Mouse (Mus musculus) retina, adult 2 months (tissue): ENCODE data around the gene Omp.
A peak's percentile ranks its signal among the peaks of the same experiment; 100 is the strongest.
"Not testable (repeated sequence)": the region's sequence is repeated elsewhere in the genome, so short reads cannot be mapped to it uniquely, and the experiment has no call there.

ENCODE experiments used
- DNase-seq: peaks from one replicate; pipeline ENCODE4 v3.0.0-alpha.2; 2012; ENCODE audit warnings: low read depth, low spot score

Omp gene

DNA sequence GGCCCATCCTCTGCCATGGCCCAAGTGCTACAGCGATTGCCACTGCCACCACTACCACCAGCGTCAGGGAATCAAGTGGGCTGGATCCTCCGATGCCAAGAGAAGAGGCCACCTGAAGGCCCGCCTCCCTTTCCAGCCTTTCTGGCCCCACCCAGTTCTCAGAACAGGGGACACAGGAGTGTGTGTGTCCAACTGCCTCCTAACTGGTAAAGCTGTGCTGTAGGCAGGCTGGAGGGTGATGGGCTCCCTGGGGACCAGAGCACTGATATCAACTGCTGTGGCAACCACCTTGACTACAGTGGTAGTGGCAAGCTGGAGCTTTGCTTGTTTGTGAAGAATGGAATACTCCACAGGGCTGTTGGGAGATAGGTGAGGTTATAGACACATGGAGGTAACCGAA is at the start of gene Omp:
Omp (minus strand) TSS at position 101 of the 400 bp plus-strand sequence.
- DNase-seq: no peak

DNA sequence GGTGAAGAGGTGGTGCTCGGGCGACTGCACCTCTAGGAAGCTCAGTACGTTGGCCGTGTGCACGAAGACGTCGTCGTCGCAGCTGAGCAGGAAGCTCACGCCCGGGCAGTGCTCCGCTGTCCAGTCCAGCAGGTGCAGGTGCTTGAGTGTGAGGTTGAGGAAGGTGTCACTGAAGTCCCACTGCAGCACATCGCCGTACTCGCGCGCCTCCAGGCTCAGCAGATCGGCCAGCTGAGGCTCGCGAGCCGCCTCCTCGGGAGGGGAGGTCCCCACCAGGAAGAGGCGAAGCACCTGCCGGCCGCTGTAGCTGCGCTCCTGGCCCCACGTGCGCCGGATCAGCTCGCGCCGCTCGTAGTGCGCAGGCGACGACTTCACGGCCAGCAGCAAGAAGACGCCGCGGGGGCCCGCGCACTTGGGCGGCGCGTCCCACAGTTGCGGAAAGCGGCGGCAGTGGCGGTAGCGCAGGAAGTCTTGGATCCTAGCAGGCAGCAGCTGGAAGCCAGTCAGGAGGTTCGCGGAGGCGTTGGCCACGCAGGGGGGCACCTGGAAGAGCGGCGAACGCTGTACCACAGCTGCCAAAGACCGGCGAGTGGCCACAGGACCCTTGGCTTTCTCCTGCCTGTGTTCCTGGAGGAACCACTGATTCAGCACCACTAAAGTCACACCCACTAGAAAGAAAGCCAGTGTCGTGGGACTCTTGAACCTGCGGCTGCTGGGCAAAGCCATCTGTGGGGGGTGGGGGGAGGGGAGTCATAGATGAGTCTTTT is 48.9 kb upstream of the Omp start:
- no peak for DNase-seq

DNA sequence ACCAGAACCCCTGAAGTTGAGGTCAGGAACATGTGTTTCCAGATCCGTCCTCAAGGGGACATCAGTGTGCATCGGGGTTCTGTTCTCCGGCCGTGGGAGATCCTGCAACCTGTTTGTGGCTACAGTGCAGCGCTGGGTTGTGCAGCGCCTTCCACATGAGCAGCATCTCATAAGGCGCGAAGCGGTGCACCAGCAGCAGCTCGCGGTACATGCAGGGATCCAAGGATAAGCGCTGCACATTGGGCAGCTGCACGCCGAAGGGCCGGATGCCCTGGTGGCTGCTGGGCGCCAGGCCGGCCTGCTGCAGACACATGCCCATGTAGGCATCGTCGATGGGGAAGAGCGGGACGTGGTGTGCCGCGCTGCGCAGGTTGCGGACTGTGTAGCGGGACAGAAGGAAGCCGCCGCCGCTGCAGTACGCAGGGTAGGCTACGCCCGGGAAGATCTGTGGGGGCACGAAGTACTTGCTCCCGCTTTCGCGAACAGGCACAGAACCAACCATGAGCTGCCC is 48.3 kb upstream of the Omp start:
- no peak for DNase-seq

DNA sequence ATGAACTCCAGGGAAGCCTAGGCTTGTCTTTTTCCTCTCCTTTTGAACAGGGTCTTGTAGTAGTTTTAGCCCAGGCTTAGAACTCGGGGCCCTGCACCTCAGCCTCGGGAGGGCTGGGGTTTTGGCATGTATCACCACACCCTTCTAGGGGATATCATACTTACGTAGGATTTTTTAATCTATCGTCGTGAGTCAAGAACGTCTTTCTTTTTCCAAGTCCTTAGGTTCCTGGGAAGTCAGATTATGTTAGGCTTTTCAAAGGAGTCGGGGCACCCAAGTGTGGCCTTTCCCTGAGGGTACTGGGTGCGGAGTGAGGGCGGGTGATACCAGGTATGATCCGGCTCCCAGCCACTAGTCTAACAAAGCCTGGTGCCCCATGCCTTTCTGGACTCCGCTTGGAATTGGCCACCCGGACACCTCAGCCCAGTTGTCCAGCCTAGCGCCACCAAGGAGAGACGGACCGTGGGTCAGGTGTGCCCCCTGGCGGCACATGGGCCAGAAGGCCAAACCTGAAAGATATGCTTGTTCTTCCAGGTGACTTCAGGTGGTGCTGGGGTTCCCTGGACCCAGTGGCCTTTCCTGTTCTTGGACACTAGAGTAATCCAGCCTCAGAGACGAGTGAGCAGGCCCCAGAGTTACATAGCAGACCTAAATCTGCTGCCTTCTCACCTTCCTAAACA is 46.4 kb upstream of the Omp start:
- DNase-seq: no peak

DNA sequence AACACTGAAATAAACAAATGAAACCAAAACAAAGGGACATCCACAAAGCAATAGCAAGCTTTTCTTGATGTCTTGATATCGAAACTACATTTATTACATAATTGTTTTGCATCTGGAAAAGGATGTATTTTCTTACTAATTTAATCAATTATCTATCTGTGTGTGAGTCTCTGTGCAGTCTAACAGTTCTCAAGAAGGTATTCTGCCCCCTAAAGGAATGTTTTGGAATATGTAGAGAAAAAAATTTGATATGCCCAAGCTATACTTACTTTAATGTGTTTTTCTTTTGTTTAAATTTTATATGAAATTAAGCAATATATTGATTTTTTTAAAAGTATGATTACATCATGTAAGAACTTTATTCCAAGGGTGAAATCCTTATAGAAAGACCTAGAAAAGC is 45.3 kb upstream of the Omp start:
- DNase-seq: no peak

DNA sequence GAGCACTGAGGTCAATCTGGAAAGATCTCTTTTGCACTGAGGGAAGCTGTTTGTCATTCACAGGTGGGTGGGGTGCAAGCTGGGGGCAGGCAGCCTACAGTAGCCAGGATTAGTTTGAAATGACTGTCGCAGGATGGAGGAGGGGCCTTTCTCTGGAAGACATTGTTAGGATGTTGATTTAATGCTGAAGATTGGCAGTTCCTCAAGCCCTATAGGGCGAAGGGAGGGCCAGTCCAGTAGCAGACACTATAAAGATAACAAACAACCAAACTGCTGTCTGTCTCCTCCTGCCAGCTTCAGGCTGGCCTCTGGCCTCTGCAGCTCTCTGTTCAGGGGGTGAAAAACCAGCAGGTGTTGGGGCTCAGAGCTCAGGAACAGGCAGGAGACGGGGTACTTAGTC is 44.4 kb upstream of the Omp start:
- DNase-seq: no peak

DNA sequence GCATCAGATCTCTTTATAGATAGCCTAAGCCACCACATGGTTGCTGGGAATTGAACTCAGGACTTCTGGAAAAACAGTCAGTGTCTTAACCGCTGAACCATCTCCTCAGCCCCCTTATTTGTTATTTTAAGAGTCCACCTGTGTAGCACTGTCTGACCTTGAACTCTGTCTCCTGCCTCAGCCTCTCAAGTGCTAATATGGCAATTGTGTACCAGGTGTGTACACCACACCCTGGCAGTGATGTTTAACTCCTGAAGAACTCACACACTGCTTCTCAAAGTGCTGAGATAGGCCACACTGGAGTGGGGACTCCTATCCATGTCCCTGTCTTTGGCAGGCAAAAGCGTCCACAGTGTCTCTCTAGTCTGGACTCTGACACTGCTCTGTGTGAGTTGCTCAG is 43.4 kb upstream of the Omp start:
- DNase-seq: no peak

DNA sequence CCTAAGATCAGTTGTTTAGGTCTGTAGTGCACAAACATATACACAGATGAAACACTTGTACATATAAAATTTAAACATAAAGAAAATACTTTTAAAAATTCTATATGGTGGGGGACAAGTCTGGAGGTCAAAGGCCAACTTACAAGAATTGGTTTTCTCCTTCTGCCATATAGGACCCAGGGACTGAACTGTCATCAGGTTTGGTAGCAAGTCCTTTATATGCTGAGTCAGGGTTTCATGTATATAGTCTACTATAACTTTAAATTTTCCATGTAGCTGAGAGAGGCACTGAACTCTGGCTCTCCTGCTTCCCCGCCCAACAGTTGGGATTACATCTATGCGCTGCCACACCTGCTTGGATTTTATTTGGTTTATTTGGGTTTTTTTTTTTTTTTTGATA is 42.9 kb upstream of the Omp start:
- no peak for DNase-seq

DNA sequence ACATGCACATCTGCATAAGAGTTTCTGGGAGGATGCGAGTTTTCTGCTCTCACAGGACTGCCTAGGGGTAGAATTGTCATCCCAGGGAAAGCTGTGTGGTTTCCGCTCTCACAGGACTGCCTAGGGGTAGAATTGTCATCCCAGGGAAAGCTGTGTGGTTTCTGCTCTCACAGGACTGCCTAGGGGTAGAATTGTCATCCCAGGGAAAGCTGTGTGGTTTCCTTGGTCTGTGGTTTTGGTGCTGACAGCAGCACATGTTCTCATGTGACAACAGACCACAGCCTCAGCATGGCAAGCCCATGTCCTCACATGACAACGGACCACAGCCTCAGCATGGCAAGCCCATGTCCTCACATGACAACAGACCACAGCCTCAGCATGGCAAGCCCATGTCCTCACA is 42.0 kb upstream of the Omp start:
- not testable (repeated sequence) for DNase-seq

DNA sequence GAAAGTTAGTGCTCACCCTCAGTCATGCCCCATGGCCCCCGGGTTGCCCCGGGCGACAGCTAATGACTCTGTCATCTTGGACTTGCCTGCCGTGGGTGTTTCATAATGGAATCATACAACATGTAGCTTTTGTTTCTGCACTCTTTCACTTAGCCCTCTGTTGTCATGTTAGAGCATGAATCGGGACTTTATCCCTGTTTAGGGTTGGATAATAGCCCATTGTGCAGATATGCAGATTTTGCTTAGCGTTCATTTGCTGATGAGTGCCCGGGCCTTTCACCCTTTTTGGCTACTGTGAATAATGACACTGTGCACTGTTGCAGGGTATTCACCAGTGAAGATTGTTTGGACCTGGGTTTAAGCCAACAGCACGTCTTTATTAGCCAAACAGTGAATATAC is 41.3 kb upstream of the Omp start:
- DNase-seq: no peak

DNA sequence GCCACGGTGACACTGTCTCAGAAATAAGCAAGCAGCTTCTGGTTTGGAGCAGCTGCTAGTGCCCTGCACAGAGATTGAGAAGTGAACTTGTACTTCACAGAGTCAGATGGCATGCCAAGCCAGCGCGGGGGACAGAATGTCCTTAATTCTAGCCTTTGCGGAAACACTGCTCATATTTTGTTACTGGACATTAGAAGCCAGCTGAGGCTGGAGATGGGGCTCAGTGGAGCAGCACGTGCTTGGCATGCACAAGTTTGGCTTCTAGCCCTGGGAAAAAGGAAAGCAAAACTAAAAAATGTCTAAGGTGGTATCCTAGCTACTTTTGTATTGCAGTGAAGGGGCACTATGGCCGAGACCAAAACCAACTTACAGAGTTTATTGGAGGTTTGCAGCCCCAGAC is 40.0 kb upstream of the Omp start:
- DNase-seq: no peak

DNA sequence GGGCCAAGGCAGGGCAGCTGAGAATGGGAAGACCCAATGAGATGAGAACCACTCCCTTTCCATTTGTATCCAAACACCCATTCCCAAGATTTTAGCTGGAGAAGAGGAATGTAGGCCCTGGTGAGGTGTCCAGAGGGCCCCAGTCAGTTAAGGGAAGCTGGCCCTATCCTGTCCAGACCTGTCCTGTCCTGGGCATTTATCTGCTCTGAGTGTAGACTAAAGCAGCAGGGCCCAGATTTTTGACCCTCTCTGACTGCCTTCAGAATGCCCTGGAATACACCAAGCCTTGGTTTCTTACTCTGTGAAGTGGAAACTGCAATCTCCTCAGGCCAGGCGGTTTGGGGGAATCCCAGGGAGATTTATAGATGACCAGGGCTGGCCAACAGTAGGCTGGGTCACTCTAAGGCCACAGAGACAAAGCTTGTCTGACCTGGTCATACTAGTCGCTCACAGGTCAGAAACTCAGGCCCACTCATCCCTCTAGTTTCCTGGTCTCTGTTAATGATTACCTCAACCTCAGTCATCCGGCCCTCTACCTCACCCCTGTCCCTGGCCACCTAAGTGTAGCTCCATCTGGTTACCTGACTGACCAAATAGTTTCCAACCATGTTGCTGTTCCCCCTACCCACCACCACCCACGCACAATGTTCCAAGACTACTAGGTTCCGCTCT is 33.4 kb upstream of the Omp start:
- DNase-seq: no peak

DNA sequence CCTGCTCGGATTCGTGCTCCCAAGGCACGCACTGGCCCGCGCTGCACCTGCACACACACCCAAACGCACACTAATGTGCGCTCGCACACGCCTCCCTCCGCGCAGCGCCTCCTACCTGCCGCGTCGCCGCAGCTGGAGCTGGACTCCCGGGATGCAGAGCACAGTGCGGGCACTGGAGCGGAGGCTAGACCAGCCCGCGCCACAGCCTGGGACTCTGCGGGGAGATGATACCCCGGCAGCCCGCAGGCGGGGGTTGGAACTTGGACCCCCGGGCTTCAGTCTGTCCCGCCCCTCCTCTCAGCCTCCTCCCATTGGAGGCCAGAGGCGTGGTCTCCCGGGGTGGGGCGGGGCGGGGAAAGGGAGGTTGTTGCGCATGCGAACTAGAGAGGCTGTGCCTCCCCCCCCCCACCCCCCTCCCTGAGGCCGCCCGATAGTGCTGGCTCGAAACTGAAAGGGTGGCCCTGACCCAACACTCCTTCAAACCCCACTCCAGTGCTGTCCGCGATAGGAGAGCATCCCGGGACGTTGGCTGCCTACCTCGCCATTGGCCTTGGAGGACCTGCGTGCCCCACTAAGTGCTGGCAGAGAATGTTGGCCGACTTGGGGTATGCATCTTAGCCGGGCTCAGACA is 32.7 kb upstream of the Omp start, which contains the start of gene Capn5:
Capn5 (minus strand) TSS at position 346 of the 631 bp plus-strand sequence.
- DNase-seq: peak; percentile 40

DNA sequence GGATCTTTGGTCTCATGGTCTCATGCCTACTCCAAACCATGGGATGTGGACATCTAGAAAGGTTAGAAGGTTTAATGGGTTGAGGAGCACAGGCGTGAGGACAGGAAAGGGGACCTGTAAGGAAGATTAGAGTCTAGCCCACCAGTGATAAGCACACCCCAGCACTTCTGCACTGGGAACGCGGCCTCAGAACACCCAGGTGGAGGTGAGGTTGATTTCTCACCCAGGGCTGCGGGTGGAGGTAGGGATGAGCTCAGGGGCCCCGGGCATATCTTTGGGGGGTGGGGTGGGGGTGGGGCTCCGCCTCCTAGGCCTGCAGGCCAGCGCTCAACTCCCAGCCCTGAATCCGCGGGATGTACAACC is 32.2 kb upstream of the Omp start:
- DNase-seq: no peak

DNA sequence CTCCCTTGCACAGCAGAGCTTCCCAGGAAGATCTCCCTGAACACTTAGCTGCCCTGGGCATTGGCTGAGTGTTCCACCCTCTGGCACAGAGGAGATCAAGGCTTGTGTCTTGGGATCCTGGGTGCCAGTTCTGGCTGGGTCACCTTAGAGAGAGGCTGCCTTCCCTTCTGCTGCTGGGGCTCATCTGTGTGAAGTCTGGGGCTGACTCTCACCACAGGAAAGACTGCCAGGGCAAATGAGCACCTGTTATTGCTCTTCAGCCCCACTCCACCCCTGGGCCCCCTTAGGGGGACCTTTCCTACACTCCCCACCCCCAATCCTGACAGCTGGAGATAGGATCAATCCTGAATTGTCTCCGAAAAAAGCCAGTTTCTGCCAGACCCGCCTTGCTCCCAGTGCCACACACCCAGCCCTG is 31.8 kb upstream of the Omp start:
- no peak for DNase-seq

DNA sequence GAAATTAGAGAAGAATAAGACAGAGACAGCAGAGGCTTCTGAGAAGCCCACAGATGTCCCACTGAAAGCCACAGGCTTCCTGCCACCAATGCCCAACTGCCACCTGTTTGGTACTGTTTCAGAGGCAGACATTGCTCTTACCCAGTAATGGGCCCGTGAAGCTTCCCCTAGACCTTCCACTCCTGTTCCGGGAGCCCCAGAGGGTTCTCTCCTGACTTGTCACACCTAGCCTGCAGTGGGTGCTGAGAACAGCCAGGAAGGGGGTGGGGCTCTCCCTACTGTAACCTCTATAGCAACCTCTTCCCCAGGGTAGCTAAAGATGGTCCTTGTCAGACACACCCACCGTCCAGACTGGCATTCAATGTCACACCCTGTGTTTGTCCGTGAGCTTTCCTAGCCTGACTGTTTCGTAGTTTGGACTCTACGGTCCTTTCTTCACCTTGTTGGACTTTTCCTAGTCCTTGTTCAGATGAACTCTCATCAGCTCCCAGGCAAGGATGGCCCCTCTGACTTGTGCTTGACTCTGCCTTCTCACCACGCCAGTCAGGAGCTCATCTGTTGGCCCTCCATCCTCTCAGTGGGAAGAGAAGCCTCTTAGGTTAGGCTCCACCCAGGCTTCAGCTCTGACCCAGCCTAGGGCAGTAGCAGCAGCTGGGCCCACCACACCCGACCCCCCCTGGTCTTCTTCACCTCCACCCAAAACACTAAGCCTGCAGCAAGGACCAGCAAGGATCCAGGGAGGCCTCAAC is 31.2 kb upstream of the Omp start:
- DNase-seq: no peak

DNA sequence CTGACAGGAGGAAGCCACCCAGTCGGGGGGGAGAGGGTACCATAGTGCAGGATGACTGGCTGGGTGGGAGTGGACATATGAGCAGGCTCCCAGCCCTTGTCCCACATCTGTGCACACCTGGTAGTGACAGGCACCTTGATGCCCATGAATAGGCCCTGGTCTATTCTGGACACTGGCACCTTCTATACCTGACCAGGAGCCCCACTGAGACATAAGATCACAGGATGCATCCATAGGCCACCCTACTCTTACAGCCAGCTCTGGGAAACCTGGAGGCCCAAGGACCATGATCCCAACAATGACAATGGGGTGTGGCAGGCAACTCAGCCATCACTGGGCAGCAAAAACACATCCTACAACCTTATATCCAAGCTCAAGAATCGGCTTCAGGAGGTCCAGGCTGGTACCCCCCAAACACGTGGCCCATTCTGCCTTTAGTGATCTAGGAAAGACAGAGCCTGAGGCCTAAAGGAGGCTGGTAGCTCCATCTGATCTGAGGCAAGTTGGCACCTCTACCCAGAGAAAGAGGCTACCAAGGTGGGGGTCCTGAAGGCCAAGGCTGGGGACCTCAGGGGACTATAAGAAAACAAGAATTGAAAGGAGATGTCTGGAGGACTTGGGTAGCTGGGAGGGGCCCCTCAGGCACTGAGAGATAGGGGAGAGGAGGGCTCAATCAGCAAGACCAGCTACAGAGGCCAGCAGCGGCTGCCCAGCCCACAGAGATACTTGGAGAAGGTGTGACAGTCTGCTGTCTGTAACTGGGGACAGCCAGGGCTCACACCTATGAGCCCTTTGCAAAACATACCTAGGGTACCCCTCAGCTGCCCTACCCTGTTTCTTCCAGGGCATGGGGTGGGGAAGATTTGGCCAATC is 29.8 kb upstream of the Omp start:
- no peak for DNase-seq

DNA sequence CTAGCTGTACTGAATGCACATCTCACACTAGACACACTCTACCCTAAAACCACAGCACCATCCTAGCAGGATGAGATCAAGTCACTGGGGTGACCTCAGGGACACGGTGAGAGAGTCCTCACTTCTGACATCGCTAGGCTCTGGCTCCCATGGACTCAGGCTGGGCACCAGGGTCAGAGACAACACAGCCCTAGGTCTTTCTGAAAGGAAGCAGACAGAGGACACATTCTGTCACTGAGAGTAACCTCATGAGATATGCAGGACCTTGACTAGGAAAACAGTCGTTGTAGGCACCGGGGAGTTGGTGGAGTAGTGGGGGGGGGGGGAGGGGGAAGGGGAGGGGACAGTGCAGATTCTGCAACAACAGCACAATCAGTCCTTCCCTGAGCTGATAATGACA is 28.1 kb upstream of the Omp start:
- DNase-seq: no peak

DNA sequence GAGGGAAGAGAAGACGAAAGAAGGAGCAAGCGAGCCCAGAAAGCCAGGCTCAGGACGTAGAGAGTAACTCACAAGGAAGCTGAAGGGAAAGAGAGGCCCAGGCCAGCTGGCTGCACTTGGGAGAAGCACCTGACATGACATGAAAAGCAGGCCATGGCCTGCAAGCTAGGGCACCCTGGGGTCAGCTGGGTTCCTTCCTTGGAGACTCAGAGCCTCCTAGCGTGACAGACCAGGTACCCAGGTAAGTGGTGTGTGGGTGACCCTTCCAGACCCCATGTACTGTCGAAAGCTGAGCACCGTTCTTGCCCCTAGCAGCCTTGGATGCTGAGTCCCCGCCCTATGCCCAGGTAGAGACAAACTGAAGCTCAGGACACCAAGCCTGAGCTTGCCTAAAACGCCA is 27.4 kb upstream of the Omp start:
- no peak for DNase-seq
